Mouse (Mus musculus) ES-Bruce4 (cell line): ENCODE results near the gene Rtn4r. TPM values are rescaled to one million over a fixed set of nuclear protein-coding genes. Genes with fewer than 3 reads are reported as not detected.

Experiments
- H3K27ac ChIP-seq: 2 replicates; pipeline ENCODE4 v1.5.1; 2012; ENCODE audit warnings: low read length, inconsistent platforms; ENCODE audit not compliant: insufficient read depth
- H3K27me3 ChIP-seq: 2 replicates; pipeline ENCODE4 v1.6.1; 2012; ENCODE audit warnings: mild to moderate bottlenecking, low read length, inconsistent platforms; ENCODE audit not compliant: control insufficient read depth, poor library complexity, insufficient read depth, severe bottlenecking
- H3K36me3 ChIP-seq: 2 replicates; pipeline ENCODE4 v1.6.1; 2012; ENCODE audit warnings: inconsistent platforms, mild to moderate bottlenecking, low read length, moderate library complexity; ENCODE audit not compliant: control insufficient read depth, poor library complexity, insufficient read depth, severe bottlenecking
- H3K4me1 ChIP-seq: one replicate; pipeline ENCODE4 v1.8.1; 2011; ENCODE audit warnings: low read length; ENCODE audit not compliant: control insufficient read depth, insufficient read depth
- H3K4me3 ChIP-seq: 2 replicates; pipeline ENCODE4 v1.5.1; 2011; ENCODE audit warnings: low read depth, mild to moderate bottlenecking, low read length
- H3K9ac ChIP-seq: 2 replicates; pipeline ENCODE4 v1.6.1; 2012; ENCODE audit warnings: low read depth, mild to moderate bottlenecking, inconsistent platforms; ENCODE audit not compliant: poor library complexity, severe bottlenecking
- H3K9me3 ChIP-seq: replicated peaks from 2 replicates; pipeline ENCODE4 v1.6.1; 2012; ENCODE audit warnings: mild to moderate bottlenecking, low read length, inconsistent platforms; ENCODE audit not compliant: control insufficient read depth, poor library complexity, insufficient read depth, severe bottlenecking
- CTCF ChIP-seq: IDR thresholded peaks from one replicate; pipeline ENCODE4 v1.8.1; 2011; ENCODE audit warnings: low read depth, low read length
- EP300 ChIP-seq: IDR thresholded peaks from 2 replicates; pipeline ENCODE4 v1.6.1; 2011; ENCODE audit warnings: low read depth, low read length; ENCODE audit not compliant: insufficient read depth
- POLR2A ChIP-seq: IDR thresholded peaks from one replicate; pipeline ENCODE4 v1.8.1; 2011; ENCODE audit warnings: low read length; ENCODE audit not compliant: insufficient read depth
- polyA plus RNA-seq: library from polyadenylated mRNA; stranded (reverse); fragments of >200 nt; gene quantifications from 2 replicates; pipeline ENCODE4 v1.2.4, GENCODE M21; 2011; ENCODE audit warnings: low read depth; ENCODE audit not compliant: missing spikeins, insufficient read depth, insufficient read length

Rtn4r gene
- polyA plus RNA-seq, 1 experiment: 2.2 TPM

DNA sequence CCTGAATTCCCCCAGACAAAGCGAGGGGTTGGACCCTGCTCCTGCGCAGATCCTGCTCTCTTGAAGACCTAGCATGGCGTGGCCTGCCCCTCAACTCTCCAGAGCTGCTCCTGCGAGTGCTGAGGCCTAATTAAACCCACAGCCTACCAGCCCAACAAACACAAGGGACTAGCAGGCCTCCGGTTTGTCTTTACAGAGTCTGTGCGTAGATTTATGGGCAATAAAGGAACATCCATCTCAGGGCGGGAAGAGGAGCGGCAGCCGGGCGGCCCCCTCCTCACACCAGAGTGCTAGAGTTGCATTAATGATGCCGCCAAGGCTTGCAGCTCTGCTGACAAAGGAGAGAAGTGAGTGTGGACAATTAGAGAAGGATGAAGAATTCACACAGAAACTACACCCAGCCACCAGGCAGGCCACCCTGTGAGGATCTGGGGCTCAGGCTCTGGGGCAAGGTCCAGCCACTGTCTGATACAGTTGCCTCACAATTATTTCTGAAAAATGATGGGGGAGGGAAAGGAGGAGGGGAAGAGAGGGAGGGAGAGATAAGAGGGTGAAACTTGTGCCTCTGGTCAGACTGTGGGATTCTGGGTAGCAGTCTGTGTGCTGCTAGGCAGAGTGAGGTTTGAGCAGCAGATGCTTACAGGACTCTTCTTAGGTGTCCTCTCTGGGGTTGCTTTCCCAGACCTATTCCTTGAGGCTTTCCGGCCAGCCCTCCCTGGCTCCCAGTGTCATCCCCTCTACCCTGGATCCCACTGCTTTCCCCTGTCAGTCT lies 29.3 kb downstream of the Rtn4r start:
- Histone ChIP-seq H3K27ac (no peak overlapping the region), H3K27me3 (no peaks in the 10 kb centered on the region), H3K9me3 (no peaks in the 10 kb centered on the region), H3K4me3 (no peak overlapping the region), H3K4me1 (no peaks in the 10 kb centered on the region), H3K36me3 (no peaks in the 10 kb centered on the region), H3K9ac (no peak overlapping the region)
- TF ChIP-seq POLR2A (no peak), EP300 (no peak), CTCF (no peak)

GRCm38 (mm10) chr16:18159255-18159654 lies 31.8 kb downstream of the Rtn4r start:
- H3K36me3 ChIP-seq: no peaks in the 10 kb centered on the region
- H3K4me1 ChIP-seq: no peaks in the 10 kb centered on the region
- TF ChIP-seq EP300 (no peak), CTCF (no peak), POLR2A (no peak)

DNA sequence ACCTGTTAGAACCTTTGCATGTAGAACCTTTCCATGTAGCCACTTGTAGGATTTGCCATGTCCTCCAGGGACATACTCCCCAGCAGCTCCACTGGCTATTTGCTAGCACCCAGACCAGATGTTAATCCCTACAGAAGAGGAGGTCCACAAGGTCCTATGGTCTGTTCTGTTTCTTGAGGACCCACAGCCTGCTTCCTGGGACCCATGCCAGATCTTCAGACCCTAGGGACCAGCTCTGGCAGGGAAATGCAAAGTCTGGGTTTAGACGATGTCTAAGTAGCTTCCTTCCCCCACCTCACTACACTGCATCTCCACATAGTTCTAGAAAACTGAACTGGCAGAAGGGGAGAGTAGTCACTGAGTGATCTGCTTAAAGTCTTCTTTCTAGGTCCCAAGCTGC lies 32.3 kb downstream of the Rtn4r start:
- TF ChIP-seq EP300 (no peak), CTCF (no peak), POLR2A (no peak)
- H3K27ac ChIP-seq: no peak overlapping the region
- no peaks in the 10 kb centered on the region for H3K27me3 ChIP-seq
- no peaks in the 10 kb centered on the region for H3K4me1 ChIP-seq
- H3K9me3 ChIP-seq: no peaks in the 10 kb centered on the region
- H3K9ac ChIP-seq: no peak overlapping the region
- H3K4me3 ChIP-seq: no peak overlapping the region
- H3K36me3 ChIP-seq: no peaks in the 10 kb centered on the region

More at GRCm38 (mm10) chr16:18159255-18159654, 31.8 kb downstream of the Rtn4r start:
- H3K27ac ChIP-seq: no peak overlapping the region
- H3K9ac ChIP-seq: no peak overlapping the region
- no peaks in the 10 kb centered on the region for H3K9me3 ChIP-seq
- no peaks in the 10 kb centered on the region for H3K27me3 ChIP-seq
- no peak overlapping the region for H3K4me3 ChIP-seq

- Histone ChIP-seq H3K27ac (no peak overlapping the region), H3K9ac (no peak overlapping the region), H3K27me3 (no peaks in the 10 kb centered on the region), H3K4me1 (no peaks in the 10 kb centered on the region), H3K36me3 (no peaks in the 10 kb centered on the region), H3K9me3 (no peaks in the 10 kb centered on the region), H3K4me3 (no peak overlapping the region)
- no peak for TF ChIP-seq EP300
- TF ChIP-seq POLR2A: no peak
- TF ChIP-seq CTCF: no peak
Measured at GRCm38 (mm10) chr16:18160514-18160913, 33.1 kb downstream of the Rtn4r start.

- H3K27ac ChIP-seq: no peak overlapping the region
- no peaks in the 10 kb centered on the region for H3K36me3 ChIP-seq
- H3K27me3 ChIP-seq: no peaks in the 10 kb centered on the region
- no peak overlapping the region for H3K4me3 ChIP-seq
- H3K9ac ChIP-seq: no peak overlapping the region
- H3K9me3 ChIP-seq: no peaks in the 10 kb centered on the region
- H3K4me1 ChIP-seq: no peaks in the 10 kb centered on the region
- TF ChIP-seq CTCF (no peak), EP300 (no peak), POLR2A (no peak)
Measured at GRCm38 (mm10) chr16:18161190-18161589, 33.7 kb downstream of the Rtn4r start.

DNA sequence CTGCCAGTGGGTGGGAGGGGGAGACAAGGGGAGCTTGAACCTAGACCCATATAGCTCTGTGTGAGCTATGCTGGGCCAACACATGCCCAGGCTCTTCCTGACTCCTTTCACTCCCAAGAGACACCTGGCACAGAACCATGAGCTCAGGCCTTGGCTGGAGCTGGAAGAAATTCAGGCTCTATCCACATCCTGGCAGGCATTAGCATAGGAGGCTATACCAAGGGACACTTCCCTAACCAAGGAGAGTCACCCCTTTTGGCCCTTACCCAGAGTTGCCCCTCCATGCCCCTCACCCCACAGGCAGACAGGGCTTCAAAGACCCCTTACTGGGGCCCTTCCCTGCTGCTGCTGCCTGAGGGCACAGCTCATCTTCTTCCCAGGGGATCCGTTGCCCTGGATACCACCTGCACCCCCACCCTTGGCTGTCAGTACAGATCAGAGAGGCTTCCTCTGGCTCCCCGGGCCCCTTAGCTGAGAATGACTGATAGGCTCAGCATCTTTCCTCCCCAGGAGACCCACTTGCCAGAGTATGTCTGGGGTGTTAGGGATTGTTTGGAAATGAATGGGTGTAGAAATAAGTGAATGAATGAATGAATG lies 37.3 kb downstream of the Rtn4r start:
- H3K4me1 ChIP-seq: no peaks in the 10 kb centered on the region
- no peaks in the 10 kb centered on the region for H3K36me3 ChIP-seq
- H3K9ac ChIP-seq: no peak overlapping the region
- TF ChIP-seq EP300 (no peak), POLR2A (no peak), CTCF (no peak)
- H3K27ac ChIP-seq: no peak overlapping the region
- H3K9me3 ChIP-seq: no peaks in the 10 kb centered on the region
- no peaks in the 10 kb centered on the region for H3K27me3 ChIP-seq
- H3K4me3 ChIP-seq: no peak overlapping the region
